8 mouse cellular contexts compared by ENCODE assay signal in genomic region chr5:112133688-112134573, GRCm38 (mm10).
DNase-seq lines count a peak whose midpoint lies in the region; ATAC-seq and TF ChIP-seq lines count a peak whose summit lies in the region.

No protein-coding gene starts in this region.

- H3K9me3 ChIP-seq in hindbrain, embryonic 16.5 days (ENCODE audit: control insufficient read depth, low read length) = no peaks in the 10 kb centered on the region
- H3K9me3 ChIP-seq in neural tube, embryonic 13.5 days = no peaks in the 10 kb centered on the region
- H3K9me3 ChIP-seq in stomach, postnatal 0 days (ENCODE audit: control insufficient read depth, low read length) = no peaks in the 10 kb centered on the region

- no peaks in the 10 kb centered on the region for H3K36me3 ChIP-seq in hindbrain, embryonic 16.5 days (ENCODE audit: control insufficient read depth, insufficient read depth, low read length)
- H3K36me3 ChIP-seq in neural tube, embryonic 13.5 days = no peaks in the 10 kb centered on the region
- H3K36me3 ChIP-seq in stomach, postnatal 0 days (ENCODE audit: control insufficient read depth, insufficient read depth, low read length) = no peaks in the 10 kb centered on the region

- 22% methylated on average over 21 of the region's 21 CpGs for WGBS in hindbrain, embryonic 16.5 days
- 38% methylated on average over 21 of the region's 21 CpGs for WGBS in neural tube, embryonic 13.5 days
- 71% methylated on average over 21 of the region's 21 CpGs for WGBS in stomach, postnatal 0 days

- H3K4me3 ChIP-seq in hindbrain, embryonic 16.5 days (ENCODE audit: low read length) = no peak overlapping the region
- no peak overlapping the region for H3K4me3 ChIP-seq in neural tube, embryonic 13.5 days
- H3K4me3 ChIP-seq in stomach, postnatal 0 days (ENCODE audit: low read depth, low read length) = no peak overlapping the region

- peak; percentile 27 for DNase-seq in kidney, adult 11 months
- no peak for DNase-seq in kidney, postnatal 25 days
- peak; percentile 66 to 81 for DNase-seq in cerebellum, postnatal 10 days
- DNase-seq in urinary bladder, adult 2 months (ENCODE audit: low spot score) = no peak
- DNase-seq in embryo, embryonic 10 days (ENCODE audit: low spot score) = no peak
- DNase-seq in stomach, postnatal 0 days (ENCODE audit: low spot score) = no peak

- ATAC-seq in hindbrain, embryonic 16.5 days = peak; percentile 95
- ATAC-seq in neural tube, embryonic 13.5 days (ENCODE audit: low read depth) = peak; percentile 88
- ATAC-seq in stomach, postnatal 0 days (ENCODE audit: low FRiP score, low TSS enrichment) = no peak

- TF ChIP-seq EP300 in stomach, postnatal 0 days (optimal IDR thresholded peaks at IDR 0.05) = no peak

- peaks cover 17% of the 10 kb centered on the region for H3K4me1 ChIP-seq in hindbrain, embryonic 16.5 days (ENCODE audit: control insufficient read depth, insufficient read depth, low read depth, low read length)
- peaks cover 33% of the 10 kb centered on the region for H3K4me1 ChIP-seq in neural tube, embryonic 13.5 days (replicated peaks)
- no peaks in the 10 kb centered on the region for H3K4me1 ChIP-seq in stomach, postnatal 0 days (replicated peaks; ENCODE audit: control insufficient read depth, insufficient read depth)

- 0 out of 2 replicates have a peak overlapping the region, but pooled peaks have one; percentile 8 for H3K9ac ChIP-seq in hindbrain, embryonic 16.5 days (ENCODE audit: low read depth, low read length)
- H3K9ac ChIP-seq in neural tube, embryonic 13.5 days = no peak overlapping the region; the same call in 1 of the 2 replicates
- H3K9ac ChIP-seq in stomach, postnatal 0 days (ENCODE audit: low read length) = no peak overlapping the region

- peak overlapping the region; percentile 60 for H3K27ac ChIP-seq in hindbrain, embryonic 16.5 days (ENCODE audit: low read depth, low read length)
- H3K27ac ChIP-seq in neural tube, embryonic 13.5 days (replicated peaks) = peak overlapping the region; percentile 79
- H3K27ac ChIP-seq in stomach, postnatal 0 days (replicated peaks) = no peak overlapping the region

- H3K27me3 ChIP-seq in hindbrain, embryonic 16.5 days (replicated peaks; ENCODE audit: control insufficient read depth, insufficient read depth, low read length) = peaks cover 5% of the 10 kb centered on the region; the same call in 1 of the 2 replicates
- H3K27me3 ChIP-seq in neural tube, embryonic 13.5 days = peaks cover 31% of the 10 kb centered on the region
- H3K27me3 ChIP-seq in stomach, postnatal 0 days (ENCODE audit: control insufficient read depth, insufficient read depth, low read length) = no peaks in the 10 kb centered on the region

- no peak for TF ChIP-seq CTCF in stomach, postnatal 0 days (IDR thresholded peaks at IDR 0.05; ENCODE audit: low read depth)

- H3K4me2 ChIP-seq in hindbrain, embryonic 16.5 days (ENCODE audit: low read length) = no peak overlapping the region
- no peak overlapping the region for H3K4me2 ChIP-seq in neural tube, embryonic 13.5 days
- H3K4me2 ChIP-seq in stomach, postnatal 0 days (replicated peaks; ENCODE audit: low read depth) = no peak overlapping the region

Comparison
In these comparisons a context has a peak if more than half of its experiments do, and no peak if none do; other contexts are left out.
1. DNase-seq: peak in kidney, adult 11 months (single experiment) and cerebellum, postnatal 10 days (2 of 2); none in kidney, postnatal 25 days (0 of 2), urinary bladder, adult 2 months (single experiment), embryo, embryonic 10 days (single experiment) and stomach, postnatal 0 days (single experiment).